Mouse (Mus musculus): ENCODE data around the gene Pygo1.

The Pygo1 gene

DNA sequence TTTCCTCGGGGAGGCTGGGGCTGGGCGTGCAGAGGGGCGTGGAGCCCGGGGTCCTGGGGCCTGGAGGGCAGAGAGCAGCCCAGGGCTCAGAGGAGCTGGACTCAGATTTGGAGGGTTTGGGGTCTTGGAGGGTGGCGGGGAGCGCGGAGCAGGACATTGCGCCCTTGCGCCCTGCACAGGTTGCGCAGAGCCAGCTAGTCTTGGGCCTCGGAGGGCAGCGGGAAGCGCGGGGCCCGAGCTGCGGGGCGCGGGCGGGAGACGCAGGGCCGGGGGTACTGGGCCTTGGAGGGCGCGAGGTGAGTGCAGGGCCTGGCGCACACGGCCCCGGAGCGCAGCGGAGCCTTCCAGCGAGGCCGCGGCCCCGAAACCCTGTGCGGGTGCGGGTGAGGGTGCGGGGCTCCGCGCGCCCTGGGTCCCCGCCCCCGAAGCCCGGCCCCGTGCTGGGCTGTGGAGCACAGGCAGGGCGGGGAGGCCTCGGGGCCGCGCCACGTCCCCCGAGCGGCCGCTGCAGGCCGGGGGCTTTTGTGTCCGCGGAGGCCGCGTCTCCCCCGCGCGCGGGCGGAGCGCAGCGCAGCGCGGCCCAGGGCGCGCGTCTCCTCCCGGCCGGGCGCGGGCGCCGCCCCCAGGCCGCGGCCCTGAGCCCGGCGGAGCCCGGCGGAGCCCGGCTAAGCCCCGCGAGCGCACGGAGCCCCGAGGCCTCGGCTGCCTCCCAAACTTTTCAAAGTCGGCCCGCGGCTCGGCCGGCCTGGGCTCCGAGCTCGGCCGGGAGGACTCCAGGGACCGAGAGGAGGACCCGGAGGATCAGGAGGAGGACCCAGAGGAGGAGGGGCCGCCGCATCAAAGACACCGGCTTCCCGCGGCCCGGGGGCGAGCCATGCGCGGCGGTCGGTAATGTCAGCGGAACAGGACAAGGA is at the start of gene Pygo1:
TSS of gene Pygo1 (plus strand) at position 625 of the 914 bp plus-strand sequence.
- peak; percentile 36 for DNase-seq (ENCODE audit: low read depth, low spot score)

DNA sequence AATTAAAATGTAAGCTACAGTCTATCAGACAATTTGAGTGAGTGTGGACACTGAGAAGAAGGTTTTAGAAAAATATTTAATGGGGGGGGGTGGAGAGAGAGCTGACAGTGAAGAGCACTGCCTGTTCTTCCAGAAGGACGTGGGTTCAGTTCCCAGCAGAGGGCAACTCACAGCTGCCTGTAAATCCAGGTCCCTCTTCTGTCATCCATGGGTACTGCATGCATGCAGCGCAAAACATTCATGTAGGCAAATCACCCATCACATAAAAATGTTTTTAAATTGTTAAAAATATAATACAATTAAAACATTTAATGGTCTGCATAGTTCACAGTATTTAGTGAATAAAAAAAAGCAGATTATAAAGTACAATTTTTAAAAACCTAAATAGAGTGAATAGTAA is 49.6 kb upstream of the Pygo1 start:
- no peak for DNase-seq (ENCODE audit: low read depth, low spot score)

DNA sequence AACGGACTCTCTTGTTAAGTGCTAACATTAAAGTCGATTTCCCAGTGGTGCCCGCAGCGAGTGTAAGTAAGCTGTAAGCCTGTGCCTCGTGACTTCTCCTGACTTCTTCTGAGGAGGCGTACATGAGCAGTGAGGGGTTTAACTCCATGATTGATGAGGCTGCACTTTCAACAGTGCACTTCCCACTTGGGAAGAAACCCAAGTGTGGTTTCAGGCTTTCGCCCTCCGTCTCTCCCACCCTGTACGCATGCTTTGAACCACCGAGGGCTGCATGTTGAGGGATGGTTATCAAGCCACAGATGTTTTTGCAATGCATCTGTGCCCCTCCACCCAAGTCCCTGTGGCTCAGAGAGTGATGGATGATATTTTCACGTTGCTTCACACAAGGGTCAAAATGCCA is 47.5 kb upstream of the Pygo1 start:
- no peak for DNase-seq (ENCODE audit: low read depth, low spot score)

DNA sequence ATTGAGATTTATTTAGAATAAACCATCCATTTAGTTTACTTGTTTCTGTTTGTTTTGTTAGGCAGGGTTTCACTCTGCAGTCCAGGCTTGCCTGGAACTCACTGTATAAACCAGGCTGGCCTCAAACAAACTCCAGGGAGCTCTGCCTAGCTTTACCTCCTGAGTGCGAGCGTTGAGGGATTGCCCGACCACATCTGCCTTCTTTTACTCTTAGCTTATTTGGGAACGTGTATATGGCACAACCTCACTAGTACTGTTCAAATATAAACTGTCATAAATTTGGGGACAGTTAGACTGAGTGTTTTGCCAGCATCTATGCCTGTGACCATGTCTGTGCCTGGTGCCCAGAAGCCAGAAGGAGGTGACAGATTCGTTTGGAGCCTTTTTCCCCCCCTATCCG is 46.8 kb upstream of the Pygo1 start:
- no peak for DNase-seq (ENCODE audit: low read depth, low spot score)

DNA sequence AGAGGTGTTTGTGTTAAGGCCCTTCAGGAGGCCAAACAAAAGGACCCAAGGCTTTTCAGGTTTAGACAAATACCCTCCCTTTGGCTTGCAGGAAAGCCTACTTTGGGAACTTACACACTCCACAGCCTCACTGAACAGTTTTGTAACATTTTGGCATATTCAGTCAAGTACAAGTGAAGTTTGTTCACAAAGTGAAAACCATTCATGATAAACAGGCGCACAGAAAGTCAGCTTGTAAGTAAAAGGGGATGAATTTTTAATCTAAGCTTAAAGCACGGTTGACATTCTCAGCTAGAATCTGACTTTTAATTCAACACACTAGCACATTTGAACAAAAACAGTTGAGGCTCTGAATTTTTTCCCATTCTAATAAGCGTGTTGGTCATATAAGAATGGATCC is 45.8 kb upstream of the Pygo1 start:
- DNase-seq (ENCODE audit: low read depth, low spot score) = no peak

DNA sequence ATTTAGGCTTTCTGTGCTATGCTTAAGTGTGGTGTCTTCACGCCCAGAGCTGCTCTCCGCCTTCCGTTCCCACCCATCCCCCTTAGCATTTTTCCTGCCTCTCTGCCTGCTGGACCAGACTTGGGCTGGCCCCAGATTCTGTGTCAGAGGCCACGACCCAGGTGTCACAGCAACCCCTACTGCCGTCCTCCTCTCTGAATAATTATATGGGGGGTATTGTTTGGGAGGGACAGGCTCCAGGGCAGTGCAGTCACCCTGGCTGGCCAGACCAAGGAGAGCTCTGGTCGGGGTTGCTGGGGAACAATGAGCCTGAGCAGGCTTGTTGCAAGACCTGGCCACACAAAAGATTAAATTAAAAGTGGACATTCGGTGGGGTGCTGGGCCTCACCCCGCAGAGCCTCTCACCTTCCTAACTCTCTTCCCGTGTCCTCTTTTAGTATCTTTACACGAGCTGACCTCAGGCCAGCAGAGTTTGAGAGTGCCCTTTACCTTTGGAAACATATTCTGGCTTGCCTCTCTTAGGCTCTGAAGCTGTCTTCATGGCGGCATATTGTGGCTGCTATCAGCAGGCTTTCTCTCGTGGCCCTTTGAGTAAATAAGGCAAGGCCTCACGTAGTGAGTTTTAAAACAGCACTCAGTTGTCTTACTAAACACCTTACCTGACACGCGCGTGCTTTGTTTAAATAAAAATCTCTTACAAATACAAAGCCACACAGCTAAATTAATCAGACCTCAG is 45.1 kb upstream of the Pygo1 start:
- DNase-seq (ENCODE audit: low read depth, low spot score) = no peak

DNA sequence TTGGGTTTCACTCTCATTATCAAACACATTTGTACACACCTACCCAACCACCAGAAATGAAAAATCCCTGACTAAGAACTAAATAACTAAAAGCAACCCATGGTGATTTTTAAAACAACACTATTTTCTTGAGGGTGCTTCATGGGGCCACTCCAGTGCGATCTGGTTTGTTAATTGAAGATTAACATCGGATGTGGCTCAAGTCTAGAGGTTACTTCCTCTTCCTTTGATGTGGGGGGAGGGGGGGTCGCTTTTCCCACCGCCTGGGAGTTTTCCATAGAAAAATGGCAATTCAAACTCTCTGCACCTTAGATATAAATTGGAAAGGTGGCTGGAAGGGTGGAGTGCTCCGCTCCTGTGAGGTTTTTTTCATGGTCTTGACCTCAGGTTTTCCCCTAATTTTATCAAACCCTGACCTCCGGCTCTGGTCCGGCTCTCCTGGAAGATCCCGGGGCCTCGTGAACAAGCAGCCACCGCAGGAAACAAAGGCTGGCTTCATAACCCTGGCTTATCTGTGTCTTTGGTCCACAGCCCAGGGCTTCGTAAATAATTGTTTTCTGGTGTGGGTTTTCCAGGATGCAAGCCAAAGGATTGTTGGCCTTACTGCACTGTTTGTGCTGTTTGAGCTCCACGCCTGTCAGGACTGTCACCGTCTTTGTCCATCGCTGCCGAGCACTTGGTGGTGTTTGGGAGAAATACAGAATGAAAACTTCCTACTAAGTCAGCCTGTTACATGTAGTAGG is 44.2 kb upstream of the Pygo1 start:
- no peak for DNase-seq (ENCODE audit: low read depth, low spot score)

DNA sequence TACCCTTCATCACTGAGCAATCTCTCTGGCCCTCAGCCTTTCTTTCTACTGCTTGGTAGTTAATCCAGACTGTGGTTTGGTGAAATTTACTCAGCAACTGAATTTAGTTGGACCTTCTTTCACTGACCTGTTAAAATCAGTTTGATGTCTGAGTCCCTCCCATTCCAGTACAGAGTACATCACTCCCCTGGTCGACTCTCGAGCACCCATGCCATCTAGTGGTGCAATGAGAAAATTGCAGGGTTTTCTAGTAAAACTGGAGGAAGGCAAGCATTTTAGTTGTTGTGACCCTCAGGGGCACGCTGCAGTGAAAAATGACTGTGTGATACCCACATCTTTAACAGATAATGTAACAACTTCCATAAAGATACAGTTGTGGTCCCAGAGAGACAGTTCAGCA is 41.5 kb upstream of the Pygo1 start:
- DNase-seq (ENCODE audit: low read depth, low spot score) = peak; percentile 55

DNA sequence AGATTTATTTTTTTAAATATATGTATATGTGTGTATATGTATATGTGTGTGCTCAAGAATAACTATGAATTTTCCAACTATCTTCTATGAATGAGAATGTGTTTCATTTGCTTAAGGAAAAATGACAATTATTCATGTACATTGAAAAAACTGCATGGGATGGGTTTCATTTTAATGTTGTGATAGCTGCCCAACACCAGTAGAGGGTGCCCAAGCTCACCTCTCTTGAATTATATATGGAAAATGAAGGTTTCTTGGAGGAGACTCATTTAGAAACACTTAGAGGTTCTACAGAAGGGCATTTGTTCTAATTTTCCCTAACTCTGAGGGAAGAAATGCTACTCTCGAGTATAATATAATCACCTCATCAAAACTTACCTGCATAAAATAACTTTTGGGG is 35.7 kb upstream of the Pygo1 start:
- no peak for DNase-seq (ENCODE audit: low read depth, low spot score)

DNA sequence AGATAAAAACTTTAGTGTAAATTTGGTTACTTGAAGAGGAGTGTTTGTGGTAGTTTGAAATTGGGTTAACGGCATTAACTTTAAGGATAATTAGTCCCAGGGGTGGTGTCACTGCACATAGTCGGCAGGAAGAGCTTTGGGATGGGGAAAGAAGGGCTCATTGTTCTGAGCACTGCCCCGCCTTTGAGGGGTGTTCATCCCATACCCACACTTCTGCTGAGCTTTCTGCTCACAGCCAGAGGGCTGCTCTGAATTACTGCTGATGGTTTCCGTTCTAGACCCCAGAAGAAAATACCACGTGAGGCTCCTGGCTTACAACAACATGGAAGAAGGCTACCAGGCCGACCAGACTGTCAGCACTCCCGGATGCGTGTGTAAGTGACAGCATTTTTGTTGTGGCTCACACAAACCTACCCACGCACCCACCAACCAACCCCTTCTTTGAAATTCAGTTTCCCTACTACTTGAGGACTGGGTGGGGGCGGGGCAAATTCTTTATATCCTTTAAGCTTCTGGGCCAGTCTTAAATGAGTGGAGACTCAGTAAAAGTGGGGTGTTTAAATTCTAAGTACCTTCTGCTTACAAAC is 34.9 kb upstream of the Pygo1 start:
- no peak for DNase-seq (ENCODE audit: low read depth, low spot score)

DNA sequence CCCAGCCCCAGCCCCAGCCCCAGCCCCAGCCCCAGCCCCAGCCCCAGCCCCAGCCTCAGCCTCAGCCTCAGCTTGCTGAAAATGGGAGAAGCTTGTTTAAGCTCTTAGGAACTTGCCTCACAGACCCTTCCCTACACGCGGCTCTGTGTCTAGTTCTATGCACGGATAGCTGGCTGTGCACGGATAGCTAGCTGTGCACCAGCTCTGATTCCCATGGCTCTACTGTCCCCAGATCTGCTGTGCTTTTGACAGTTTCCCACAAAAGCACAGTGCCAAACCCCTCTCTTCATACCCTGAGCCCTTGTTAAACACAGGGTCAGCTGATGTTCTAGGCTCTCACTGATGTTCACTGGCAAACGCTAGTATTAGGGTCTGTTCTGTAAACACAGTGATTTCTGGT is 32.7 kb upstream of the Pygo1 start:
- DNase-seq (ENCODE audit: low read depth, low spot score) = no peak

DNA sequence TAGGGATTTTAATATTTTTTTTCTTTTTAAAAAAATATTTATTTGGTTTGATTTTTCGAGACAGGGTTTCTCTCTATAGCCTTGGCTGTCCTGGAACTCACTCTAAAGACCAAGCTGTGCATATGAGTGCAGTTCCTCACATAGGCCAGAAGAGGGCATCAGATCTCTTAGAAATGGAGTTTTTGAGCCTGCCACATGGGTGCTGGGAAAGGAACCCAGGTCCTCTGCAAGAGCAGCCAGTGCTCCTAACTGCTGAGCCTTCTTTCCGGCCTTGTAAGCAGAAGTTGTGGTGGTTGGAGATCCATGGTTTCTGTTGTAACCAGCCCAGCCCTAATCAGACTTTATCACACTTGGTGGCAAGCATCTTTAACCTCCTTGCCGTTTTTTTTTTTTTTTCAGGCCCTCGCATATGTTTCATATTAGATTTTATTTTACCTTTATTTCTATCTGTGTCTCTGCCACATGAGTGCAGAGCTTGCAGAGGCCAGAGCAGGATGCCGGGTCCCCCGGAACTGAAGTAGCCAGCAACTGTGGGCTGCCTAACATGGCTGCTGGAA is 30.6 kb upstream of the Pygo1 start:
- no peak for DNase-seq (ENCODE audit: low read depth, low spot score)

DNA sequence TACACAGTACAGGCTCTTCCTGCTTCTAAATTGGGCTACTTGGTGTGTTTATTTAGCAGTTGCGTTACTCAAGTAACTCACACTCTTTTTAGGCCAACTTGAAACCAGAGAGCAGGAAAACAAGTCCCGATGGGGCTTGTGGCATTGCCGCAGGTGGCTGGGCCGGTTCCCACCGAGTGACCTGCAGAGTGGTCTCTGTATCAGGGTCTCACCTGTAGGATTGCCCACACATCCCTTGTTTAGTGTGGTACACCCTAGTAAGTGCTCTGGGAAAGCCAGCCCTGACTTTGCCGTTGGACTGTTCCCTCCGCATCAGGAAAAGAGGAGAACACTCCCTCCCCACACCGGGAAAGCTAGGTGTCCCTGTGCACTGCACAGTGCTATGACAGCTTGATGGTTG is 23.4 kb upstream of the Pygo1 start:
- DNase-seq (ENCODE audit: low read depth, low spot score) = no peak

DNA sequence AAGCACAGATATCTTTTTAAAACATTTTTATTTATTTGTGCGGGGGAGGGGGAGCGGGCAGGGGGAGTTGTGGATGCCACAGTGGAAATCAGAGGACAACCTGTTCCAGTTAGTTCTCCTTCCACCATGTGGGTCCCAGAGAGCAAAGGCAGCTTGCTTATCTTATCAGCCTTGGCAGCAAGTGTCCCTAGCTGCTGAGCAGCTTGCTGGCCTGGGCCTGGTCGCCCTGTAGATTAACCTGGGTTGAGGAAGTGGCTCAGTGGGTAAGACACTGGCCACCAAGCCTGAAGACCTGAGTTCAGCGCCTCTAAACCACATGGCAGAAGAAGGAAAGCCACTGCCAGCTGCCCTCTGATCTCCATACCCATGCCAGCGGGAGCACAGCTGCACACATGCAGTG is 22.8 kb upstream of the Pygo1 start:
- no peak for DNase-seq (ENCODE audit: low read depth, low spot score)

DNA sequence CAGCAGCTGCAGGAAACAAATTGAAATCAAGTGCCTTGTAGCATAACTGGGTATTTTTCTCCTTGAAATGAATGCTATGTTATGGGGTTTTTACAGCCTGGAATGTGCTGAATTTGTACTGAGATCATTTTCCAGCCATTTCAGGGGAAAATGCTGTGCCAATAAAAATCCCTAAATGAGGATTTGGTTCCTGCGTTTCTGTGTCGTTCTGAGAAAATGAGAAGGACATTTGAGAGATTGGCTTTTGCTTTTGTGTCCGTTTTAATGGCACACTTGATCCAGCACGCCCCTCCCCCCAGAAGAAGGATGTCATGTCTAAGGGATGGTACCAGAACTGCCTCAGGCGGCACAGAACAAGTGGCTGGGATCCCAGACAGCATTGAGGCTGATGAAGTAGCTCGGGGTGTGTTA is 18.7 kb upstream of the Pygo1 start:
- DNase-seq (ENCODE audit: low read depth, low spot score) = no peak

DNA sequence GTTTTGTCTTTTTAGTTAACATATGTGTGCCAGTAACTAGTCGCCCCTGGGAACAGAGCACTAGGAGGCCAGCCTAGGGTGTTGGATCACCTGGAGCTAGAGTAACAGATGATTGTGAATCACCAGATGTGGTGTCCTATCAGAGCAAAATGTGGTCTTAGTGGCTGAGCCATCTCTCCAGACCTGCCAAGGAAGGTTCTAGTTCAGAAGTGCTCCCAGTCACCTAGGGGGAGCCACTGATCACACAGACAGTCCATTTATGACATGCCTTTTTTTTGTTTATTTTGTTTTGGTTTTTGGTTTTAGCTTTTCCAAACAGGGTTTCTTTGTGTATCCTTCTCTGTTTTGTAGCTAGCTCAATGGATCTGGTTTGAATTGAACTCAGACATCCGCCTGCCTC is 14.1 kb upstream of the Pygo1 start:
- DNase-seq (ENCODE audit: low read depth, low spot score) = no peak

DNA sequence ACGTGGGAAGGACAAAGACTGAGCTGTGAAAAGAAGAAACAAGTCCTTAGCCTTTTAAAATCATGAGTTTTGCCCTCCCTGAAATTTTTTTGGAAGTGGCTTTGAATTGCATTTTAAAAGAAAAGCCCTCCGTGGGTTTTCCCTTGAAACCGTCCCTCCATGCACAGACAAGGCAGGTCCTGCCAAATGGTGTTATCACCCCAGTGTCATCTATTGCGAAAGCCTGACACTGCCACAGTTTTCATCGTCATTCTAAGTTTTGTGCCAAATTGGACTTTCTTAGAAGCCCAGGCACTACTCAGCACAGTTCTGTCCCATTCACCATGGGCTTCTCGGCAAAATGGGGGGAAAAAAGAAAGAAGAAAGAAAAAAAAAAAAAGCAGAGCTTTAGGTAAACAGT is 11.9 kb upstream of the Pygo1 start:
- DNase-seq (ENCODE audit: low read depth, low spot score) = no peak

DNA sequence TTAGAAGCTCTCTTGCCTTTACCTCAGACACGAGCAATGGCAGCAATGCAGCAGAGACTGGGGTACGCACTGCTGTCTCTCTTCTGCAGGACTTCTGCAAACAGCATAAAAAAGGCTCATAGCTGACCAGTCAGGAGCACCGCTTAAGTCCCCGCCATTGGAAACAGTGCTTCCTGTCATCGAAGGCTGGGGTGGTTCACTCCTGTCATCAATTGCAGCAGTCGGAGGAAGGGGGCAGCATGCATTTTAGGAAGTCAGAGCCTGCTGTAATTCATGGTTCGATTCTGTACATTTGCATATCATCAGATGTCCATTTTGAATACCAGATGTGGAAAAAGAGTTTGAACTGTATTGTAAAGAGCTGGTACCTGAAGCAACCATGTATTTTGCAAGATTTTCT is 9.7 kb upstream of the Pygo1 start:
- DNase-seq (ENCODE audit: low read depth, low spot score) = no peak

DNA sequence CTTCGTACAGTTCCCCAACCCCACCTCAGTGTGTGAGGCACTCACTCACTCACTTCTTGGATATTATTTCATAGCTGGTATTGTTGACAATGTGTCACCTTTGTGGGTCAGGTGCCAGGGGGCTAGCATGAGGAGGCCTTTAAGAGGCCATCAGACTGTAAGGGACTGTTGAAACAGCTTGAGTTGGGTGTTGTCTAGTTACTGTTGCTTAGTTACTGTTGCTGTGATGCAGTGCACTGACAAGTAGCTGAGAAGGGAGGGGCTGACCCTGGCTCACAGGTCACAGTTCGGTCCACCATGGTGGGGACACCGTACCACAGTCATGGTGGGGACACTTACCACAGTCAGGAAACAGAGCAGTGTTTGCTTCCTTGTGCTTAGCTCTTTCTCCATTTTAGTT is 2.4 kb upstream of the Pygo1 start:
- no peak for DNase-seq (ENCODE audit: low read depth, low spot score)

DNA sequence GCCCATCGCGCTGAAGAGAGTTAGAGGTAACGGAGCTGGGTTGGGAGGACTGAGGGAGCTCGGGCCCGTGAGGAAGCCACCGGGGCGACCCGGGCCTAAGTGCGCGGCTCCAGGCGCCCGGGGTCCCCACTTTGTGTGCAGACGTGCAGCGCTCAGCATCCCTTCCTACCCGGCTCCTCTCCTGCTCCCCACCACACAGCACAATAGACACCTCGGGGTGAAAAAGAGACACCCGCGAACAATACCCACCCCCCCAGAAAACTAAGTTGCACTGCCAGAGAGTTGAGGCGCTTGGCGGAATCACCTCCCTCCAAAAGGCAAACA is 452 bp downstream of the Pygo1 start:
- DNase-seq (ENCODE audit: low read depth, low spot score) = peak; percentile 17

DNA sequence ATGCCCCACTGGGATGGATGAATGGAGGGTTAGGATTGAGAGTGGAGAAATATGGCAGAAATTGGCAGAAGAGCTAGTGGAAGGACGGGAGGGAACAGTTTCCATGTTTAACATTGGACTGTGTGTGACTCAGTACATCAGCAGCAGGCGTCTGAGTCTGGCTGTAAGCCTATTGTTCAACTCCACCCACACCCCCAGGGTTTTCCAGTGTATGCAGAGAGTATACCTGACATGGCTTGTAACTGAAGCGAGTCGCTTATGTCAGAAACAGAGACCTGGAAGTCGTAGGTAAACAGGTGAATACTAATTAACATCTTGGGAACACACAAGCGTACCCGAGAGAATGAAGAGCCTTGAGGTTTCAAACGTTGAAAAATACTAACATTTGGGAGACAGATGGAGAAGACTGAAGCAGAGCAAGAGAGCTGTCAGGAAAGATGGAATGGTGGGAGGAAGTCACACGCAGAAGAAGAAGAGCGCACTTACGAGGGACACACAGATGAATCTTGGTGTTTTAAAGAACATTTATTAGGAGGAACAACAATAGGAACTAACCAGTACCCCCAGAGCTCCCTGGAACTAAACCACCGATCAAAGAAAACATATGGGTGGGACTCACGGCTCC is 5.8 kb downstream of the Pygo1 start:
- no peak for DNase-seq (ENCODE audit: low read depth, low spot score)

Data from retina, postnatal 7 days (tissue).